Mouse (Mus musculus) midbrain, embryonic 13.5 days (tissue): ENCODE measurements around the gene Enpp4. TPM values are rescaled to one million over a fixed set of nuclear protein-coding genes. Genes with fewer than 3 reads are reported as not detected.

ENCODE experiments used
- ATAC-seq: fragments of 200-750 bp; cut with Nextera tagmentation; 2 replicates; pipeline ENCODE4 v1.8.0; 2017; ENCODE audit warnings: mild to moderate bottlenecking, moderate TSS enrichment, moderate library complexity
- H3K27ac ChIP-seq: fragments of 300-500 bp; sonication (generic); 2 replicates; pipeline ENCODE4 v1.5.1; 2015; ENCODE audit warnings: inconsistent platforms, mild to moderate bottlenecking, moderate library complexity
- H3K27me3 ChIP-seq: fragments of 300-500 bp; sonication (generic); 2 replicates; pipeline ENCODE4 v1.6.1; 2015; ENCODE audit warnings: mild to moderate bottlenecking, inconsistent platforms
- H3K36me3 ChIP-seq: fragments of 300-500 bp; sonication (generic); 2 replicates; pipeline ENCODE4 v1.6.1; 2015; ENCODE audit warnings: mild to moderate bottlenecking, inconsistent platforms
- H3K4me1 ChIP-seq: fragments of 300-500 bp; sonication (generic); replicated peaks from 2 replicates; pipeline ENCODE4 v1.6.1; 2015; ENCODE audit warnings: inconsistent platforms
- H3K4me2 ChIP-seq: fragments of 300-500 bp; sonication (generic); replicated peaks from 2 replicates; pipeline ENCODE4 v1.6.1; 2015; ENCODE audit warnings: moderate library complexity, mild to moderate bottlenecking, inconsistent platforms
- H3K4me3 ChIP-seq: fragments of 300-500 bp; sonication (generic); replicated peaks from 2 replicates; pipeline ENCODE4 v1.5.1; 2015; ENCODE audit warnings: mild to moderate bottlenecking, inconsistent platforms
- H3K9ac ChIP-seq: fragments of 300-500 bp; sonication (generic); replicated peaks from 2 replicates; pipeline ENCODE4 v1.6.1; 2015; ENCODE audit warnings: mild to moderate bottlenecking, inconsistent platforms
- H3K9me3 ChIP-seq: fragments of 300-500 bp; sonication (generic); 2 replicates; pipeline ENCODE4 v1.6.1; 2016; ENCODE audit warnings: mild to moderate bottlenecking, inconsistent platforms
- WGBS: fragments of 180-500 bp; shearing (Covaris S2); methylation state at CpG from one replicate; pipeline ENCODE4 v1.1.7; 2015; 5-methylcytosine and 5-hydroxymethylcytosine counted together
- polyA plus RNA-seq: library from polyadenylated mRNA; unstranded; fragments of >200 nt; fragmentation: Nextera tagmentation; extraction: Ambion mirVana; gene quantifications from 2 replicates; pipeline ENCODE4 v1.2.1, GENCODE M21; 2015

Enpp4 gene
- polyA plus RNA-seq: 4.0 and 4.5 TPM in 2 replicates

DNA sequence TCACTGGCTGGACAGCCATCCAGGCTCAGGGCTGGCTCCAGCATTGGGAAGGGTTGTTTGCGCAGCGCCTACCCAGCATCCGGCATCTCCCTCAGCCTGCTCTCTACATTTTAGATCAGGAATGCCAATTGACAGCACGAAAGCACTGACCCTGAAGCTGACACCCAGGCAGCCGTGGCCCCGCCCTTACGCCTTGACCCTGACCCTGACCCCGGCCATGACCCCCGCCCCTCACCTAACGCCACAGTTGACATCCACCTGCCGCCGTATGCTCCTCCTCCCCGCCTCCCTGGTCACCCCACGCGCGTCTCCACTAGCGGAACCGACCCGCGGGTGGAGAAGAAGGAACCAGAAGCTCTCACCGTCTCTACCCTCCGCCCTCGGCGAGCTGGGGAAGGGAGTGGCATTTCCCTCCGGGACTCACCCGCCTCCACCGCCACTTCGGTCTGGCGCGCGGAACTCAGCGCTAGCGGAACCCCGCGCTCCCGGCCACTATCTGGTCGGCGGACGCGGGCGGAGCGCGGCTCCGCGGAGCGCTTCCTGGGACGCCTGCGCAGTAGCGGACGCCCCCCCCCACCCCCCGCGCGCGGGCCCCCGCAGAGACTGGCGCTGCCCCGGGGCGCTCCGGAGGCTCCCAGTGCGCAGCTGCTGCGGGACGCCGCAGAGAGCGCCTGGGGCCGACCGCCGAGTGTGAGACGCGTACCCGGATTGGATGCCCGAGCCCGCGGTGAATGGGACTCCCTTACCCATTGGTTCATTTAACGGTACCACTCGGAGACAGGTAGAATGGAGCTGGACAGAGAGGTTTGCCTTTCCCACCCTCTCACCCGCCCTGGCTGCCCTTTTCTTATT, at the start of gene Enpp4:
Gene Enpp4, minus strand, starts transcription at position 523 of the 852 bp plus-strand sequence.
- Histone ChIP-seq H3K27ac (peak within 1 kb of the TSS; percentile 36; the same call in 1 of the 2 replicates), H3K4me3 (peak within 1 kb of the TSS; percentile 65), H3K9ac (peak within 1 kb of the TSS; percentile 73), H3K27me3 (0 out of 2 replicates have a peak, but pooled peaks cover 2% of the 10 kb centered on the region), H3K9me3 (no peaks in the 10 kb centered on the region), H3K4me1 (peaks cover 8% of the 10 kb centered on the region), H3K36me3 (no peaks in the 10 kb centered on the region), H3K4me2 (peak within 1 kb of the TSS; percentile 90)
- ATAC-seq: peak; percentile 100
- under 1% methylated on average over 68 of the region's 76 CpGs for WGBS

- Histone ChIP-seq H3K36me3 (no peaks in the 10 kb centered on the region), H3K27me3 (no peaks in the 10 kb centered on the region), H3K9me3 (no peaks in the 10 kb centered on the region), H3K9ac (no peak overlapping the region), H3K4me2 (no peak overlapping the region), H3K4me1 (no peaks in the 10 kb centered on the region), H3K27ac (no peak overlapping the region), H3K4me3 (no peak overlapping the region)
- 81% methylated on average over 2 of the region's 2 CpGs for WGBS
- no peak for ATAC-seq
Observed at GRCm38 (mm10) chr17:44155204-44155603, 49.6 kb upstream of the Enpp4 start.

GRCm38 (mm10) chr17:44153871-44154270, 48.3 kb upstream of the Enpp4 start:
- Histone ChIP-seq H3K4me3 (no peak overlapping the region), H3K27ac (no peak overlapping the region), H3K9me3 (no peaks in the 10 kb centered on the region), H3K4me2 (no peak overlapping the region), H3K9ac (no peak overlapping the region), H3K4me1 (no peaks in the 10 kb centered on the region), H3K27me3 (no peaks in the 10 kb centered on the region), H3K36me3 (no peaks in the 10 kb centered on the region)
- no peak for ATAC-seq
- 38% methylated on average over 5 of the region's 5 CpGs for WGBS

DNA sequence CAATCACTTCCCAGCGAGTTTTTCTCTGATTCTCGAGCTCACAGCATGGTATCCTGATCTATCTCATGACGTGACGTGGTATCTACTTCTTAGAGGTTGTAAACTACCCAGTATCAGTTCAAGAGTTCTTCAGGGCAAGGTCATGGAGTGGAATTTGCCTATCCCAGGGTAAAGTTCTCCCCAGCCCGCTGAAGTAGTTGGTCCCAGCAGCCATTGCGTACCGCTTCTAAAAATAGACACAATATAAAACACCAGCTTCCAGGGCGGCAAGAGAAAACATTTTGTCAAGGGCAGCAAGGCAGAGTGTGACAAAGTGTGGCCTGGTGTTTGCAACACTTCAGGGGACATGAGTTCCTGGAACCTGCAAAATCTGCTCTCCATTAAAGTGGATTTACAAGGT, 46.3 kb upstream of the Enpp4 start:
- H3K9ac ChIP-seq: no peak overlapping the region
- no peaks in the 10 kb centered on the region for H3K9me3 ChIP-seq
- no peak overlapping the region for H3K27ac ChIP-seq
- no peaks in the 10 kb centered on the region; the same call in 1 of the 2 replicates for H3K4me1 ChIP-seq
- WGBS: 88% methylated on average over 8 of the region's 8 CpGs
- H3K36me3 ChIP-seq: no peaks in the 10 kb centered on the region
- no peak for ATAC-seq
- H3K27me3 ChIP-seq: no peaks in the 10 kb centered on the region
- no peak overlapping the region for H3K4me2 ChIP-seq
- no peak overlapping the region for H3K4me3 ChIP-seq

- Histone ChIP-seq H3K4me3 (no peak overlapping the region), H3K27ac (no peak overlapping the region), H3K36me3 (no peaks in the 10 kb centered on the region), H3K4me2 (no peak overlapping the region), H3K27me3 (no peaks in the 10 kb centered on the region), H3K4me1 (no peaks in the 10 kb centered on the region; the same call in 1 of the 2 replicates), H3K9ac (no peak overlapping the region), H3K9me3 (no peaks in the 10 kb centered on the region)
- WGBS: 80% methylated on average over 3 of the region's 3 CpGs
- no peak for ATAC-seq
Observed at GRCm38 (mm10) chr17:44151130-44151529, 45.5 kb upstream of the Enpp4 start.

GRCm38 (mm10) chr17:44148109-44148846, 42.7 kb upstream of the Enpp4 start:
- no peaks in the 10 kb centered on the region for H3K9me3 ChIP-seq
- no peaks in the 10 kb centered on the region; the same call in 1 of the 2 replicates for H3K4me1 ChIP-seq
- no peaks in the 10 kb centered on the region for H3K27me3 ChIP-seq
- H3K36me3 ChIP-seq: no peaks in the 10 kb centered on the region
- H3K4me2 ChIP-seq: no peak overlapping the region
- no peak overlapping the region for H3K4me3 ChIP-seq
- WGBS: 94% methylated on average over 5 of the region's 5 CpGs
- no peak for ATAC-seq
- no peak overlapping the region for H3K27ac ChIP-seq
- H3K9ac ChIP-seq: no peak overlapping the region

DNA sequence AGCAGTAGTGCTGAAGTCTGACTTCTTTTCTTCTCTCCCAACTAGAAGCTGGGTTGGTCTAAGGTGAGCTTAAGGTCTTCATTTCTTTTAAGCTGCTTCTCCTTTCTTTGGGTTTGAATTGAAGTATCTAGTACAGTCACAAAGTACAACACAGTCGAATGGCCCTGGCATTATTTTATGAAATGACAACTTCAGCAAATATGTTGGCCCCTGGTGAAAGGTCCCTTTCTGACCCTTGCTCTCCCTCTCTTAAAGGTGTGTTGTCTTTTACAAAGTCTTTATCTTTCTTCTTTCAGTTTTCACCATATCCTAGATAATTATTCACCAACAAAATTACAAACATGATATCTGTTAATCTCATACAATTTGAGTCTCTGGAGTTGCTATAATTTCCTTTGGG, 40.2 kb upstream of the Enpp4 start:
- no peaks in the 10 kb centered on the region for H3K36me3 ChIP-seq
- H3K9ac ChIP-seq: no peak overlapping the region
- no peaks in the 10 kb centered on the region for H3K9me3 ChIP-seq
- H3K4me2 ChIP-seq: no peak overlapping the region
- no peak for ATAC-seq
- no peaks in the 10 kb centered on the region; the same call in 1 of the 2 replicates for H3K4me1 ChIP-seq
- no peaks in the 10 kb centered on the region for H3K27me3 ChIP-seq
- no peak overlapping the region for H3K27ac ChIP-seq
- 95% methylated on average over 1 of the region's 1 CpGs for WGBS
- no peak overlapping the region for H3K4me3 ChIP-seq

GRCm38 (mm10) chr17:44136863-44137640, 31.4 kb upstream of the Enpp4 start:
- no peak overlapping the region for H3K27ac ChIP-seq
- H3K9me3 ChIP-seq: no peaks in the 10 kb centered on the region
- H3K4me2 ChIP-seq: no peak overlapping the region
- WGBS: 85% methylated on average over 10 of the region's 10 CpGs
- ATAC-seq: no peak
- H3K9ac ChIP-seq: no peak overlapping the region
- no peaks in the 10 kb centered on the region for H3K4me1 ChIP-seq
- H3K36me3 ChIP-seq: no peaks in the 10 kb centered on the region
- no peak overlapping the region for H3K4me3 ChIP-seq
- H3K27me3 ChIP-seq: no peaks in the 10 kb centered on the region

- ATAC-seq: no peak
- no peak overlapping the region for H3K4me3 ChIP-seq
- H3K4me2 ChIP-seq: no peak overlapping the region
- 80% methylated on average over 8 of the region's 8 CpGs for WGBS
- H3K9me3 ChIP-seq: no peaks in the 10 kb centered on the region
- no peak overlapping the region for H3K9ac ChIP-seq
- no peak overlapping the region for H3K27ac ChIP-seq
- H3K36me3 ChIP-seq: no peaks in the 10 kb centered on the region
- H3K4me1 ChIP-seq: no peaks in the 10 kb centered on the region
- no peaks in the 10 kb centered on the region for H3K27me3 ChIP-seq
Observed at GRCm38 (mm10) chr17:44136018-44136417, 30.4 kb upstream of the Enpp4 start.

- Histone ChIP-seq H3K4me2 (no peak overlapping the region), H3K36me3 (no peaks in the 10 kb centered on the region), H3K4me3 (no peak overlapping the region), H3K4me1 (no peaks in the 10 kb centered on the region), H3K9ac (no peak overlapping the region), H3K27ac (0 out of 2 replicates have a peak overlapping the region, but pooled peaks have one; percentile 15), H3K9me3 (no peaks in the 10 kb centered on the region), H3K27me3 (no peaks in the 10 kb centered on the region)
- 75% methylated on average over 9 of the region's 9 CpGs for whole genome bisulfite sequencing
- no peak for ATAC-seq
Observed at GRCm38 (mm10) chr17:44134545-44134944, 28.9 kb upstream of the Enpp4 start.

DNA sequence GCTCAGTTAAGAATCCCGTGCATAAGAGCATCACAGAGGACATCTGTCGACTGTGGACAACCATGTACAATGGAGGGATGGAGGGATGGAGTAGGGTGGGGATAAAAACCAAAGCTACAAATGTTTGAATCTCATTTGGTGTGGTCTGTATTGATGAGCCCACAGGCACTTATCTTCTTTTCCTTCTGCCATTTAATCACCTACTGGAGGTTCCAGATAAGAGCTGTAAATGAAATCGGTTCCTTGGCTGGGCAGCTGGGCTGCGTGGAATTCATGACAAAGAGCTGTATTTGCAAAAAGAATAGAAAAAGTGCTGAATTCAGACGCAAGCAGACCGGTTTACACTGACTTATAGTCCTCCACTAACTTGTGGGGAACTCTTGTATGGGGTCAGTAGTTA, 28.5 kb upstream of the Enpp4 start:
- no peak overlapping the region for H3K4me3 ChIP-seq
- H3K9me3 ChIP-seq: no peaks in the 10 kb centered on the region
- no peaks in the 10 kb centered on the region for H3K27me3 ChIP-seq
- no peak for ATAC-seq
- H3K4me1 ChIP-seq: no peaks in the 10 kb centered on the region
- H3K36me3 ChIP-seq: no peaks in the 10 kb centered on the region
- 62% methylated on average over 6 of the region's 6 CpGs for WGBS
- H3K4me2 ChIP-seq: no peak overlapping the region
- H3K9ac ChIP-seq: no peak overlapping the region
- H3K27ac ChIP-seq: no peak overlapping the region
